Mouse (Mus musculus): ENCODE measurements at regions not wholly inside any gene's neighbourhood (a gene's known extent, or its start where the extent isn't known, plus 50 kb on each side); places are given as distances from the start of the nearest gene placed in this dataset.

DNA sequence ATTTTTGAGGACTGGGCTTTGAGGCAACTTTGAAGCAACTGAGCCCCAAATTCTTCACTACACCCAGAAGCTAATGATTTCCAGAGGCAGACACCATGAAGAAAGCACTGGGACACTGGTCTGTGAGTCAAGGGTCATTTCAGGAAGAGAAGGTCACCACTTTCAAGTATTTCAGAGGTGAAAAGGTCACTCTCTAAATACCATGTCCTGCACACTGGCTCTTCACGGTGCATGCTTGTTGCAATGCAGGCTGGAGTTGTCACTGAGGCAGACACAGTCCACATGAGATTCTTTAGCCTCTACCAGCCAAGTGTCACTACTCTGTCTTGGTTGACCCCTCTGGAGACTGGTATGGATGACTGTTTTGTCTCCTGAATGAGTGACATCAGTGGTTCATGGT, 320.7 kb upstream of the Npvf start:
- no peak for ATAC-seq

DNA sequence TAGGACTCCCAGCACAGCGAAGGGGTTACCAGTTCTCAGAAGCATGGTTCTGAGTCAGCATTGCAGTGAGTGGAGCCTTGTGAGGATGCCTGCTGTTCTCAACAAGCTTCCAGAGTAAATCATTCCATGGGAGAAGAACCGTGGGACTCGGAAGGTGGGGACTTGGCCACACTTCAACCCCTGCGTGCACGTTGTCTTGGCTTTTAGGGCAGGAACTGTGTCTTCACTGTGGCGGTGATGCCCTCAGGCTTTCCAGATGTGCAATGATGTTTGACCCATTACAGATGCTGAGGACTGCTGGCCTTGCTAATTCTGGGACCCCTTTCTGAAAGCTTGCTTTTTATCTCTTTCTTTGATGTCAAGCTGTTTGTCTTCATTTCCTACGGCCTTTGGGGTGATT, 322.7 kb upstream of the Npvf start:
- no peak for ATAC-seq

DNA sequence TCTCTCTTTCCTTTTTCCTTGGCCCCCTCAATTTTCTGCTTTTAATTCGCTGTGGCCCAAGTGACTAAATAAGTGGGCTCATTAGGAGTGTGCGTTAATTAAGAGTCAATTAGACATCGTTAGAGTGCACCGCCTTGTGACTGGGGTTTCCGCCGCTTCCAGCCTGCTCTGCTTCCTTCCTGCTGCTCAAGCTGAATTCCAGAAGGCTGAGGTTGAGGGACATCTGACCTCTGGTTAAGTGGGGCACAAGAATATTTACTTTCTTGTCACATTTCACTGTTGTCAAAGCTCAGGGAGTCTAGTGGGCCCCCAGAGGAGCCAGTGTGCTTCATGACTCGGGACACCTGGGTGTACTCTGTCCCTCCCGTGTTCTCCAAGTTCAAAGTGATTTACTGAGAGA, 323.1 kb upstream of the Npvf start:
- no peak for ATAC-seq

DNA sequence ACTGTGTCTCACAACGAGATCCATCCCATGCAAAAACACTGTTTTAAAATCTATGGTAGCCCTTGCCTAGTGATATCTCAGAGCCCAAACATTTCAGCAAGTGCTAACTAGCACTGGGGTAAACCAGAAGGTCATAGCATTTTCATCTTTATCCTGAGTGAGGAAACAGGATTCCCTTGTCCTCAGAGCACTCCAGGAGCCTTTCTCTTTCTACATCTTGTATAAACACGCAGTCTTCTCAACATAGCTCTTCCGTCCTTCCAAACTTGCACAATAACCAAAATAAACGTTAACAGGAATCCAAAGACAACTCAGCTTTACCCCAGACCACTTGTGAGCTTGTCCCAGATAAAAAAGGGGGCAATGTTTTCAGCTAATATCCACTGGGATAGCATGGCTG, 323.8 kb upstream of the Npvf start:
- no peak for ATAC-seq

DNA sequence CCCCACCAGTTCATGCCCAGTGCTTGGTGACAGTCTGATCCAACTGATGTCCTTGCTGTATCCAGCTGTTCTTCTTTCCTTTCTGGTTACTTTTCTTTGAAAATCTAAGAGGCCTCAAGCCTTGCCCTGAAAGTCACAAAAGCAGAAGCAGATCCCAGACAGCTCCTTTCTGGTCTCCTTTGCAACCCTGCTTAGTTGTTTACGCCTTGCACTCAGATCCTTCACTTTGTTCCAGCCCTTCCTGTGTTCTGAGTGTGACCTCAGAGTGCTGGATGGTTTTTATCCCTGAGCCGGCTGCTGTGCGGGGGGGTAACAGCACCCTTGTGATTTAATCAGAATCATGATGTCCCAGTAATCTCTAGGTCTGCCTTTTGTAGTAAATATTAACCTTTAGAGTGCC, 324.3 kb upstream of the Npvf start:
- no peak for ATAC-seq

DNA sequence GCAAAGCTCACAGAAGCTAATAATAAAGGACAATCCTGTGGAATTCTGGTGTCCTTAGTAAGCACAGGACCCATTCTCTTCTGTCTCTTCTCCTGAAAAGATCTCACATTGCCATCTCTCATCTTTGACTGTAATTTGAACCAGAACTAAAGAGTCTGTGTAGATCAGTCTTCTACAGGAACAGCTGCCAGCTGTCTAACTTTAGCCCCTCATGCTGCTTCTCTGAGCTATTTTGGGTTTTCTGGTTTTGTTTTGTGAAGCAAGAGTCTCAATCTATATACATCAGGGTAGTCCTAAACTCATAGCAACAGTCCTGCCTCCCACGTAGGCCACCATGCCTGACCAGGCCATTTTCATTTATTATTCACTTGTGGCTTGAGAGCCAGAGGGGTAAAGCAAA, 325.5 kb upstream of the Npvf start:
- no peak for ATAC-seq

DNA sequence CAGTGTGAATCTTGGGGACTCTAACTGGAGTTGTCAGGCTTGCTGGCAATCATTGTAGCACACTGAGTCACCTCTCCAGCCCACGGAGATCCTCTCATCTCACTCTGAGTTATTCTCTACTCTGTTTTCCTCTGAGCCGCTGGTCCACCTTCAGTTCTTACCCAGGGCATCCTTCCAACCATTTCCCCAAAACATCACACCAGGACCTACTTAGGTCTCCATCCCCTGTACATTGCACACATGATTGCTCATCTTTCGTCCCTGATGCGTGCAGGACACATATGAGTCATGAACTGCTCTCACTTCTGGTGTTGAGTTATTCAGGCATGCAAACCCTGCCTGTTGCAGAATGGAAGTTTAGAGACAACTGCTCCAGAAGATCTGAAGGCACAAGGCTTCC, 326.1 kb upstream of the Npvf start:
- ATAC-seq = no peak

DNA sequence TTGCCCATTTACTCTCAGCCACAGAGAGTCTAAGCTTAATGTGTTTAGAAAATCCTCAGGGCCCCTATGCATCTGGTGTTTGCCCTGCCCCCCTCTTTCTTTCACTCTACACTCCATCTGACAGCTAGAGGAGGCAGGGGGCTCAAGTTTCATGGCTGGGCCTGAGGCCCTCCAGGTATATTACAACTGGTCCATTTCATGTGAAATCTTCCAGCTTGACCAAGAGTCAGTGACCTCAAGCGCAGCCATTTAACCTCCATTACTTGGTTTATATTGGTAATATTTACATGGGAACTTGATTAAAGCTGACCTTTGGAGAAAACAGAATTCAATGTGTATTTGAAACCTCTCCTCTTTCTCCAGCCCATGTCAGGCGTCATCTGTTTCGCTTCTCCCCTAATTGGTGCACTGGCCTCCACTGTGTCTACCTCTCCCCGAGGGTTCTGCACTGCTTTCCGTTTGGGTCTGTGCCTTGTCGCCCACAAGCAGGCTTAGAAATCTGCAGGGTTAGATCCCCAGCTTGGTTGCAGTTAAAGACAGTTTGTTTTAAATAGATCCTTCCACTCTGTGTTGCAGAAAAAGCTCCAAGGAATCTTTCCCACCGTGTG, 327.6 kb upstream of the Npvf start:
- no peak for ATAC-seq

DNA sequence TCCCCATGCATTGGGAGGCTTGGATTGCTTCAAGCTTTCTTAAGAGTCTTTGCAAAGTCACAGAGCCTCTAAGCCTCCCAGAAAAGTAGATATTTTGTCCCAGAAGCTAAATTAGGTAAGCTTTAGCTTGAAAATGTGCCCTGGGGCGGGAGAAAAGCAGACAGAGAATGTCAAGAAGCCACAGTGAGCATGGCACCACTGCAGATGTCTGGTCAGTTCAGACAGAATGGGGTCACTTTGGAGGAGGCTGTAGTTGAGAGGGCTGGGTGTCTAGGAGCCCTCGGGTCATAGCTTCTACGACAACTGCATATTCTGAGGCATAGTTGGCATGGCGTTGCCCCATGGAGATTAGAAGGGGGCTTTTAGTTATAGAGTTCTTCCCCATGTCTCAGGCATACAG, 328.6 kb upstream of the Npvf start:
- no peak for ATAC-seq

DNA sequence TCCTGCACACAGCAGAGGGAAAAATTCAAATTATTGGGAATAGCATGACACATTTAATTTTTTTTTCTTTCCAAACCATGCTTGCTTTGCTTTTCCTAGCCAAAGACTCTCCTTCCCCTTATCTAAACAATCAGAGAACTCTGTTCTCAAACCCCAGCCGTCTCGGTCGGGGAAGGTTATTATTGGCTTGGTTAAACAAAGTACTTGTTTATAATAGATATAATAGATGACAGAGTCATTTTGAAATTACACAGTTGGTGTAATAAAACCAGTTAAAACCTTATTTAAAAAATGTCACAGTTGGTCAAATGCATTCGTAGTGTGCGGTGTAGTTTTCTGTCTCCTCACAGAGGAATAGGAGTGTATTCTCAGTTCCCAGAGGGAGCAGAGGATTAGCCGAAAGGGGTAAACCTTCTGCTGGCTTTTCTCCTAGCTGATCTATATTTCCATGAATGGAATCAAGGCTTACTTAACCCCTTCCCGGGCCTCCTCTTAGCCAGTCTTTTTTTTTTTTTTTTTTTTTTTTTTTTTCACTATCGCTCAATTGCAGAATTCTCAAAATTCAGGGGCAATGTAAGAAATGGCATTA, 329.4 kb upstream of the Npvf start:
- ATAC-seq = no peak

DNA sequence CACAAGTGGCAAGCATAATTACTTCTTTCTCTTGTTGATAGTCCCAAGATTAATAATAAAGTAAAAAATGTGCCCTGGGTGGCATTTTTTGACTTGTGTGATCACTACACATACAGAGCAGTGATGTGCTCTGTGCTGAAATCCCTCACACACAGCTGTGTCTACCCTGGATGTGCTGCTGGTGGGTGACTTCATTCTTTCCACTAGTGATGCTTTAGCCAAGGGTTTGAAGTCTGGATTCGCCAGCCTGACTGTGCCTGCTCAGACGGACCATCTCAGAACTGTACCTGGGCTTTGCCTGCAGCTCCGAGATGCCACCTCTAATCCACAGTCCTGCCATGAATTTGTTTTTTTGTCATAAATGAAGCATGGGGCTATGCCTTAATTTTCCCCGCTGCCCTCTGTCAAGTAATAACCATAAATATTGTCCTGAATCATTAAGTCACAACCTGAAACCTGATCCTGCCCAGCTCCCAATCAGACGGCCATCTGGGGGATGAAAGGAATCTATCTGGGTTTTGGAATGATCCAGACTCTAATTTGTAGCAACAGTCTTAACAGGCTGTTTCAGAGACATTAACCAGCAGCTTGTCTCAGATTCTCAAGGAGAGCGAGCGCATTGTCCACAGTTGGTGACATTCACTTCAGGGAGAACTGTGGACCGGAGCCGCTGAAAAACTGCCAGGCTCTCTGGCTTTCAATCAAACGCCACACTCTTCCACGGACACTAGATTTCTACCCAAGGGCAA, 330.1 kb upstream of the Npvf start:
- no peak for ATAC-seq

DNA sequence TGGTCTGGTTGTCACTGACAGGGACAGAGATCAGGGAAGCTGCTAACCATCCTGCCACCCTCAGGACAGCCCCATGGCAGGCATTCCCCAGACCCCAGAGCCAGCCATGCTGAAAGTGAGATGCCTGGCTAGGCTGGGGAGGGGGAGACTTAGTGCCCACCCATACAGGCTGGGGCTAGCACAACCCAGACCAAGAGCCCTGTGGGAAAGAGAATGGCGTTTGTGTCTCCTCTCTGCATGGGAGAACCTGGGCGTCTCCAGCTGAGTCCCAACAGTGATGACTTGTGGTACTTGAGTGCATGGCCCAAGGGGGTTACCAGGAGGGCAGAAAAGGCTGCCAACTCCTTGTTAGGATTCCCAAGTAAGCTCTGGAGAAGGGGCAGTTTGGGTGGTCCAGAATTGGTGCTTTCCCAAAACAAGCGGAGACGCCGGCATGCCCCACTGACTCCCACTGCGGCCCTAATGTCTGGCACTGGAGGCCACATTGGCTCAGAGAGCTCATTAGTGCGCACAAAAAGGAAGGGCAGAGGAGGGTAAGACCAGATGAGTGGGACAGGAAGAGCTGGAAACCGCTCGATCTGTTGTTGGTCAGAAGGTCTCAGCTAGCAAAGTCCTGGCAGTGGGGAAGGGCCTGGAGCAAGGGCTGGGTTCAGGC, 332.2 kb upstream of the Npvf start:
- no peak for ATAC-seq

DNA sequence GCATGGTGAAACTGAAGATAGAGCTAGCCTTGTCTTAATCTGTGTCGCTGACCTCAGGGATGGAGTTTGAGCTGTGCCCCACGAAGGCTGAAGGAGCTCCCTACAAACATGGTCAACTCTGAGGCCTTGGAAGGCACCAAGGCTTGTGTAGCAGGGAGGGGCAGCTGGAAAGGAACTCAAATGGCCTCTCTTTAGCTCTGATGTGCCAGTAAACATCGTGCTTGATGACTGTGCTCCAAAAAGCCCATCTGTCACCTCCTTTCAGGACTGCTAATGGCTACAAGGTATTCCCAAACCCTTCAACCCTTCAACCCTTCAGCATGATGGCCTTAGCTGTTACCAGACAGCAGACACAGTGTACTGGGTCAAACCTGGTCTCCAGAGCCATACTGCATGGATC, 334.3 kb upstream of the Npvf start:
- no peak for ATAC-seq

DNA sequence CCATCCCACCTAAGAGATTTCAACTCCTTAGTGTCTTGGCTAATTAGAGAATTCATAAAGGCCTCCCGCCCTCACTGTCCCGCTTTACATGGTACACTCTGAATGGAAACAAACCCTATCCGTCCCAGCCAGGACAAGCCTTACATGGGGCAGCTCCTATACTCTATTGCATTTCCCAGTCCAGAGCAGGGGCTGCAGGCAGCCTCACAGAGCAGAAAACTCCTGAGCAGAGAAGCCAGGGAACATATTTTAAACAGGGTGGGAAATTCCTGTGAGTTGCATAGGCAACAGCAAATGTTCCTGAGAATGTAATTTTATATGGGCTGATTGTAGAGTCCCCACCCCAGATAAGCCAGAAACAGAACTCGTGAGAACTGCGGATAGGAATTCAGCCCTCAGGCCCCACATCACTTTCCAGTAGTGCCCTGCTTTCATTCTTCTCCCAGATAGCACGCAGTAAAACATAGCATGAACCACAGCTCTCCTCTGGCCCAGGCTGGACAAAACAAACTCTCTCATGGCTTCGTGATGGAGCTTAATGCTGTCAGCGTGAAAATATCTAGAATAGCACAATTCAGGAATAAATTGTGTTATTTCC, 337.4 kb upstream of the Npvf start:
- no peak for ATAC-seq

DNA sequence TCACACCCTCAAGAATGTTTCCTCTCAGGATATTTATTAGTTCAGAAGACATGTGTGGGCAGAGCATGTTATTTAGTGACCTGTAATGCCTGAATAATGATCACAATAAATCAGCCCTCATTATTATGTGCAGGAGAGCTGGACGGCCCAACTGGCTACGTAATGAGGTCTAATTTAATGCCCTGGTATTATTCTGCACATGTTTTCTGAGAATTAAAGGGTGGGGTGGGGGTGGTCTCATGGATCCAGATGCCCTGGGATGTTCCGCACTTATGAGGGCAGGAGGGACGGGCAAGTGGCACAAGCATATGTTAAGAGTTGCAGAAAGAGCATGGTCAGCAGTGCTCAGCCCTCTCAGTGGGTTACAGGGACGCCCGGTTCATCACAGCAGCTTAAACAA, 339.7 kb upstream of the Npvf start:
- ATAC-seq = no peak

DNA sequence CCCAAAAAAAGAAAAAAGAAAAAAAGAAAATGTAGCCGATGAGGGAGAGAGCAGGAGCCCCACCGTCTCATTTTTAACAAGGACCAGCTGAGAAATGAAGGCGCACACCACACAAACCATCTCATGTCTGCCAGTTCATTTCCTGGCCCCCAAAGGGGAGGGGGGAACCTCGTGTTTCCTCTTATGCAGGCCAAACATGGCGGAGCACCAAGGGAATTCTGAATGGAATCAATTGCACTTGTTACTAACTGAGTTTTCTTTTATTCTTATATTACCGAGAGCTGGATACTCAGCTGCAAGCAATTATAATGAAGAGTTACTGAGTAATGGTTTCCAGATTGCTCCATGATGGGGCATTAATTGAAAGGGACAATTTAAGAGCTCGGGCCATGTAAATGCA, 348.5 kb upstream of the Npvf start:
- no peak for ATAC-seq

DNA sequence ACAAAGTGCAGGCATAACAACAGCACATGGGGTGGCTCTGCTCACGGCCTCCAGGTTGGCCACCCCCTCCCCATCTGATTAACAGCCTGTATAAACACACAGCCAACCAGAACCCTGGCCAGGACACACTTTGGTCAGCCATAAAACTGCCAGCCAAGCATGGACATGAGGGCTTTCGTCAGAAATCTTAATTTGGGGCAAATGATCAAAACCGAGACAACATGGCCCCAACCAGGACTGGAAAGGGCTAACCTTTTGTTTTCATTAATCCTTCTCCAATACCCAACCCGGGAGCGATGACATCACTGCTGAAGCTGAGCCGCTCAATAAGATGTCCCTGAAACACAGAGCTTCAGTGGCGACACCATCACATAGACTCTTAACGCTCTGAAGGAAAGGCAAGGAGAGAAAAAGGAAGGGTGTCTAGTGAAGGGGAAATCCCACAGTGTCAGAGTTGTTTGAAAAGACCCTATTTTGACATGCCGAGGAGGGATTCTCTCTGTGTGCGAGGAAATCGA, 351.9 kb upstream of the Npvf start:
- no peak for ATAC-seq

DNA sequence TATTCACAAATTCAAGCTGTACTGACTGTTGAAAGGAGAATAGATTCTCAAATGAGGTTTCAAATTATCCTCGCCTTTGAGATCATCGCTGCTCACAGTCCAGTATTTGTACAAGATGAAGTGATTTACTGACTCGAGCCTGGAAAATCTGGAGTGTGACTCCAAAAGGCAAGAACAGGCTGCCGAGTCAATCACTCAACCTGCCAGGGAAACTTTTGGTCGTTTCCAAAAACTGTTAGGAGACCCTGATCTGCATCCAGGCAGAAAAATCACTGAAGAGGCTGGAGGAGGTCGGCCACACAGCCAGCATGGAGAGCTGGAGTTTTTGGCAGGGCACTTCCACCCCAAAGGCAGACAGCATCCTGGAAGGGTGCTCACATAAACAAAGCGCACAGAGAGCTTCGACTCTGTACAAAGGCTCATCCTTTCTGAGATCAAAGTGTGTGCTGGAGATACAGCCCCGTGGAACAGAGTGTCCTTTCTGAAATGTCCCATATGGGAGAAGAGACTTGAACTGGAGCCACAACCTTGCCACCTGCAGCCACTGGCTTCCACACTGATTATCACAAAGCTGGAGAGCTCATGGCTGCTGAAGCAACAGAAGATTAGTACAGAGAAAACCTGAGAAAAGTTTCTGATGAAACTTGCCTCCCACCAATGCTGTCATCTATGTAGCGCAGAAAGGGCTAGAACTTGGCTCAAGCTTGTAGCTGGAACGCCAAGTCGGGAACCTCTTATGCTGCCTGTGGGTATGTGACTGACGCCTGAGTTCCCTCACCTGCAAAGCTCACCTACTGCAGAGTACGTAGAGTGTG, 355.5 kb upstream of the Npvf start:
- ATAC-seq = no peak

DNA sequence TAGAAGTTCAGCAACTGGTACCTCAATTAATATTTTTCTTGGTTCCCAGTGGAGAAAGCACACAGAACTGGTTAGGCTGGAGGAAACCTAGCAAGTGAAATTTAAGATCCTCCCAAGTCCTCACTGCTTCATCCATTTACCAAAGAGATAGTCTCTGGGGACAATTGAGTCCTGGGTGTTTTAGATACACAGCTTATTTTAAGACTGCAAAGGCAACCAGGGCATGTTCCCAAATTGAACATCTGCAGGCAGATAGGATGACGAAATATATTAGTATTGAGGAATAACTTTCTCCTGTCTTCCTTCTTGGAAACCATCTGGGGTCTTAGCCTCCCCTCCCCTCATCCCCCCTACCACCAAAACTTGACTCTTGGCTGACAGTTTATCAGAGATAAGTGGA, 356.3 kb upstream of the Npvf start:
- no peak for ATAC-seq

DNA sequence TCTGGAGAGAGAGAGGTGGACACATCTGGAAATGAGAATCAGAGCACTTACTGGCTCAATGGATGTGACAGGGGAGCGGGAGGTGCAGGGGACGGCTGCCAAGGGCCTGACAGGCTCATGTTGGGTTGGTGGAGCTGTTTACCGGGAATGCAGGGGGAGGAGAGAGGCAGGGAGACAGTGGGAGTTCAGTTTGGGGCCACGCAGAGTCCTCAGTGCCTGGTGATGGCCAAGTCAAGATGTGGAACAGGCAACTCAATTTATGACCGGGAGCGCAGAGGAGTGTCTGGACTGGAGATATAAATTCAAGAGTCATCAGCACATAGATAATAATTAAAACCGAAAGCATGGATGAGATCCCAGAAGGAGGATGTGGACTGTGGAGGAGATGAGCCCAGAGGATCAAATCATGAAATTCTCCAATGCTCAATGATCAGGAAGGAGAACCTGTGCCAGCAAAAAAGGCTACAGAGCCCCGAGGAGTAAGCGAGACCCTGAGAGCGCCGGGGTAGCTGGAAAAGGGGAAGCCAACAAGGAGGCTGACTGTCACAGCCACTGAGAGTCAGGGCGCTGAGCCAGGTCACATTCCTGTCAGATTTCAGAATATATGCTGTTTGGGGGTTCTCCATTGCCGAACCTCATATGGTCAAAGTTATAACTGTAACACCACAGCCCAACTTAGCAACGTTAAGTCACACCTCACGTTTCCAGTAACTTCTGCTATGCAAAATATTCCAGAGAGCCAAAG, 358.0 kb upstream of the Npvf start:
- ATAC-seq = no peak

DNA sequence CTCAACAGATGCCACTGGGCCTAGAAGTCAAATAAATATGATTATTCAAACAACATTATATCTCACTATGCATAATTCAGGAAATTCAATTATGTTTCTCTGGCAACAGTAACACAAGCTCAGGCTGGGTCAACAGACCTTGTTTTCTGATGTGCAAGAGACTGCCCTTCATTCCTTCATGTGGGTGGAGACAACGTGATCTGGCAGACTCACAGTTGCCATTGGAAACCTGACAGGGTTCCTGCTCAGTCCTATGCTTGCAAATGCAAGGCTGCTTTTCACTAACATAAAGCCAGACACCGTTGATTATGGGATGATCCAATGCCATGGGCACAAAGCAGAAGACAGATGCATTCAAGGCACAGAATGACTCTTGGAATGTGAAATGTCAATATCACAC, 361.5 kb upstream of the Npvf start:
- ATAC-seq = no peak
